Mouse (Mus musculus): Measurements from ENCODE around the gene Slc25a48.

Slc25a48 gene

GRCm38 (mm10) chr13:56513595-56513994, 75.4 kb downstream of the Slc25a48 start:
- no peak for DNase-seq

- DNase-seq = no peak
Observed at GRCm38 (mm10) chr13:56516311-56516710, 78.2 kb downstream of the Slc25a48 start.

GRCm38 (mm10) chr13:56516816-56517215, 78.7 kb downstream of the Slc25a48 start:
- DNase-seq = no peak

GRCm38 (mm10) chr13:56522081-56522820, 84.1 kb downstream of the Slc25a48 start, which contains the start of gene Fbxl21:
Gene Fbxl21 (plus strand): TSS chr13:56522472.
- DNase-seq = peak; percentile 96 to 98

GRCm38 (mm10) chr13:56522821-56523167, 84.6 kb downstream of the Slc25a48 start:
- peak in 1 of 2 experiments; percentile 8 for DNase-seq

Data from kidney, postnatal 36 days (tissue).